Mouse (Mus musculus): Measurements from ENCODE around the gene Pithd1.
"Not testable (repeated sequence)": the region's sequence is repeated elsewhere in the genome, so short reads cannot be mapped to it uniquely, and the experiment has no call there.

Pithd1 gene

GRCm38 (mm10) chr4:135986301-135986942 lies 642 bp downstream of the Pithd1 start:
- DNase-seq (ENCODE audit: low read depth, low spot score) = no peak

- DNase-seq (ENCODE audit: low read depth, low spot score) = no peak
Observed at GRCm38 (mm10) chr4:135985769-135986168, 1.3 kb downstream of the Pithd1 start.

- no peak for DNase-seq (ENCODE audit: low read depth, low spot score)
Observed at GRCm38 (mm10) chr4:135985193-135985592, 1.9 kb downstream of the Pithd1 start.

GRCm38 (mm10) chr4:135984556-135984955 lies 2.5 kb downstream of the Pithd1 start:
- no peak for DNase-seq (ENCODE audit: low read depth, low spot score)

- no peak for DNase-seq (ENCODE audit: low read depth, low spot score)
Observed at GRCm38 (mm10) chr4:135981524-135982063, 5.5 kb downstream of the Pithd1 start.

- DNase-seq (ENCODE audit: low read depth, low spot score) = not testable (repeated sequence)
Observed at GRCm38 (mm10) chr4:135980223-135980622, 6.8 kb downstream of the Pithd1 start.

GRCm38 (mm10) chr4:135976146-135976545 lies 10.9 kb downstream of the Pithd1 start:
- DNase-seq (ENCODE audit: low read depth, low spot score) = no peak

- no peak for DNase-seq (ENCODE audit: low read depth, low spot score)
Observed at GRCm38 (mm10) chr4:135972911-135973811, 13.9 kb downstream of the Pithd1 start.

GRCm38 (mm10) chr4:135972556-135972906 lies 14.5 kb downstream of the Pithd1 start, which contains the start of gene Lypla2:
Lypla2 (minus strand) TSS chr4:135972626.
- peak; percentile 60 for DNase-seq (ENCODE audit: low read depth, low spot score)

GRCm38 (mm10) chr4:135971805-135972555 lies 15.1 kb downstream of the Pithd1 start:
- DNase-seq (ENCODE audit: low read depth, low spot score) = no peak

GRCm38 (mm10) chr4:135970585-135970984 lies 16.5 kb downstream of the Pithd1 start:
- DNase-seq (ENCODE audit: low read depth, low spot score) = no peak

GRCm38 (mm10) chr4:135969070-135969750 lies 17.9 kb downstream of the Pithd1 start:
- no peak for DNase-seq (ENCODE audit: low read depth, low spot score)

- DNase-seq (ENCODE audit: low read depth, low spot score) = no peak
Observed at GRCm38 (mm10) chr4:135968271-135968869, 18.7 kb downstream of the Pithd1 start.

GRCm38 (mm10) chr4:135967086-135967760 lies 19.8 kb downstream of the Pithd1 start:
- no peak for DNase-seq (ENCODE audit: low read depth, low spot score)

- DNase-seq (ENCODE audit: low read depth, low spot score) = no peak
Observed at GRCm38 (mm10) chr4:135966283-135966682, 20.8 kb downstream of the Pithd1 start.

- no peak for DNase-seq (ENCODE audit: low read depth, low spot score)
Observed at GRCm38 (mm10) chr4:135965113-135965512, 22.0 kb downstream of the Pithd1 start.

GRCm38 (mm10) chr4:135964426-135964825 lies 22.6 kb downstream of the Pithd1 start:
- DNase-seq (ENCODE audit: low read depth, low spot score) = no peak

GRCm38 (mm10) chr4:135963457-135964193 lies 23.4 kb downstream of the Pithd1 start, which contains the start of gene Gale:
Gale (plus strand) TSS chr4:135963727.
- peak; percentile 98 for DNase-seq (ENCODE audit: low read depth, low spot score)

- DNase-seq (ENCODE audit: low read depth, low spot score) = no peak
Observed at GRCm38 (mm10) chr4:135962946-135963345, 24.1 kb downstream of the Pithd1 start.

All from embryo, embryonic 11.5 days (tissue).